Mouse (Mus musculus) hindbrain, embryonic 14.5 days (tissue): ENCODE data around the gene Syn3. TPM values are rescaled to one million over a fixed set of nuclear protein-coding genes. Genes with fewer than 3 reads are reported as not detected.

Experiments
- ATAC-seq: fragments of 200-750 bp; cut with Nextera tagmentation; 2 replicates; pipeline ENCODE4 v1.8.0; 2017; ENCODE audit warnings: moderate number of reproducible peaks, mild to moderate bottlenecking, moderate TSS enrichment, moderate library complexity; ENCODE audit not compliant: low FRiP score
- DNase-seq: peaks from one replicate; pipeline ENCODE4 v3.0.0-alpha.2; 2015; ENCODE audit warnings: low spot score
- H3K27ac ChIP-seq: fragments of 300-500 bp; sonication (generic); 2 replicates; pipeline ENCODE4 v1.5.1; 2014; ENCODE audit warnings: mild to moderate bottlenecking, moderate library complexity
- H3K27me3 ChIP-seq: fragments of 300-500 bp; sonication (generic); 2 replicates; pipeline ENCODE4 v1.6.1; 2014; ENCODE audit warnings: mild to moderate bottlenecking, low read length, mixed read lengths; ENCODE audit not compliant: control insufficient read depth, insufficient read depth
- H3K36me3 ChIP-seq: fragments of 300-500 bp; sonication (generic); replicated peaks from 2 replicates; pipeline ENCODE4 v1.6.1; 2014; ENCODE audit not compliant: control insufficient read depth, insufficient read depth
- H3K4me1 ChIP-seq: fragments of 300-500 bp; sonication (generic); replicated peaks from 2 replicates; pipeline ENCODE4 v1.6.1; 2014; ENCODE audit warnings: antibody characterized with exemption, low read length, mixed read lengths; ENCODE audit not compliant: control insufficient read depth, insufficient read depth
- H3K4me2 ChIP-seq: fragments of 300-500 bp; sonication (generic); replicated peaks from 2 replicates; pipeline ENCODE4 v1.6.1; 2014; ENCODE audit warnings: mild to moderate bottlenecking, moderate library complexity
- H3K4me3 ChIP-seq: fragments of 300-500 bp; sonication (generic); replicated peaks from 2 replicates; pipeline ENCODE4 v1.5.1; 2014; ENCODE audit warnings: mild to moderate bottlenecking, low read length
- H3K9ac ChIP-seq: fragments of 300-500 bp; sonication (generic); 2 replicates; pipeline ENCODE4 v1.6.1; 2014
- H3K9me3 ChIP-seq: fragments of 300-500 bp; sonication (generic); 2 replicates; pipeline ENCODE4 v1.6.1; 2016; ENCODE audit warnings: low read length; ENCODE audit not compliant: control insufficient read depth
- WGBS: fragments of 180-500 bp; shearing (Covaris S2); extraction: QIAGEN DNeasy Blood & Tissue Kit; methylation state at CpG from one replicate; pipeline ENCODE4 v1.1.7; 2014; 5-methylcytosine and 5-hydroxymethylcytosine counted together
- polyA plus RNA-seq: library from polyadenylated mRNA; unstranded; fragments of >200 nt; fragmentation: Nextera tagmentation; extraction: Ambion mirVana; gene quantifications from 2 replicates; pipeline ENCODE4 v1.2.1, GENCODE M21; 2014

Gene Syn3
- polyA plus RNA-seq, 1 experiment from 2014 or later = 33.6 TPM

DNA sequence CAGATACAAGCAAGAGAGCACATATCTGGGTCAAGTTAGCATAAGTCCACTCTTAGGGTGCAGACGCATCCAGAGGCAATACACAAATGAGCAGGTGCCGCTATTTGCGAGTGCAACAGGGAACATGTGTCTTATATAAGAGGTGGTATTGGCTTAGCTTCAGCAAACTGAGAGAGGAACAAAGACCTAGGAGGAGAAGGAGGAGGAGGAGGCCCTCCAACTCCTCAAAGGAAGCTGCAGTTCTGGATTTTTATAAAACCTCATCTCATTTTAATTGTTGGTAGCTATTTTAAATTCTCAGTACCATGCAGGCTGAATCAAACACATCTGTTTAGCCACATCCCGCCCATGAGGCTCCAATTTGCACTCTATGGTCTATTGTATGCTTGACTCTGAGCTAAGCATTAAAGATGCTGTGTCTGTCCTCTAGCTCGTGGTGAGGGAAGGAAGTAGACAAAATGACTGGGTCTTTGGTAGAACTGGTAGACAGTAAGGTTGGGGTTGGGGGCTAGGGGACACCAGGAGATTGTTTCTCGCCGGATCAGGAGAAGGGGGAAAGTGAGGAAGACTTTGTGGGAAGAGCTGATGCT lies 219.0 kb downstream of the Syn3 start:
- H3K4me2 ChIP-seq = no peak overlapping the region
- no peaks in the 10 kb centered on the region for H3K27me3 ChIP-seq
- H3K9me3 ChIP-seq = no peaks in the 10 kb centered on the region
- no peak overlapping the region for H3K27ac ChIP-seq
- no peaks in the 10 kb centered on the region for H3K36me3 ChIP-seq
- WGBS = 93% methylated on average over 7 of the region's 7 CpGs
- H3K9ac ChIP-seq = no peak overlapping the region
- no peaks in the 10 kb centered on the region for H3K4me1 ChIP-seq
- DNase-seq (no peak), ATAC-seq (no peak)
- H3K4me3 ChIP-seq = no peak overlapping the region

DNA sequence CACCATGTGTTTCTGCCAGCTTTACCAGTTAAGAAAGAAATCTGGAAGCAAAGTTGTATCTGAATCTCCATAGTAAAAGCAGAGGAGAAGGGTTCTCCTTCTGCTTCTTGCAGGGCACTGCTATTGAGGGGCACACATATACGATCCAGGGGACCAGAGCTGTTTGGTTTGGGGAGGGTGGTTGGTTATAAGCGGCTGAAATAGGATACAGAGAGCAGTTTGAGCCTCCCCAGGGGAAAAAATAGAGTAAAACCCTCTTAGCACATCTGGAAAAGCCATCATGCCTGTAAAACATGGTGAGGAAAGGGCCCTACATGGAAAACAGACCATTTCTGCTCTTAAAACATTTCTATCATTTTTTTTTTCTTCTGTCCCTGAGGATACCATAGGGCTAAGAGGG lies 220.2 kb downstream of the Syn3 start:
- Histone ChIP-seq H3K27me3 (no peaks in the 10 kb centered on the region), H3K36me3 (no peaks in the 10 kb centered on the region), H3K4me2 (no peak overlapping the region), H3K4me3 (no peak overlapping the region), H3K27ac (no peak overlapping the region), H3K9me3 (no peaks in the 10 kb centered on the region), H3K4me1 (no peaks in the 10 kb centered on the region), H3K9ac (no peak overlapping the region)
- WGBS = 82% methylated on average over 2 of the region's 2 CpGs
- no peak for ATAC-seq
- no peak for DNase-seq

DNA sequence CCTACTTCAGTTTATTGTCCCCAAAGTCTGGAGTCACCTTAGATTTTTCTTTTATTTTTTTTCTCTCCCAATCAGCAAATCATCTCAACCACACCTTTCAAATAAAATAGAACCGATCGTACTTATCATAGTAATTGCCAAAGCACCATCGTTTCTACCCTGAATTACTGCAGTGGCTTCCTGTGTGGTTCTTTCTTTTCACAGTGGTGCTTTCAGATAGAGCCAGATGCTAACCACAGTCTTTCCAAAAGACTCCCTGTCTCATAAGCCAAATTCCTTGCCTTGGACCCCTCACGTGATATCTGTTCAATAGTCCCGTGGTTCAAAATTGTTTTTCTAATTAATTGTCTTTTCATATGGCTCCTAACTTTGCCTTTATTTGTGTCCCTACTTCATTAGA lies 221.4 kb downstream of the Syn3 start:
- no peak overlapping the region for H3K4me2 ChIP-seq
- no peak for ATAC-seq

DNA sequence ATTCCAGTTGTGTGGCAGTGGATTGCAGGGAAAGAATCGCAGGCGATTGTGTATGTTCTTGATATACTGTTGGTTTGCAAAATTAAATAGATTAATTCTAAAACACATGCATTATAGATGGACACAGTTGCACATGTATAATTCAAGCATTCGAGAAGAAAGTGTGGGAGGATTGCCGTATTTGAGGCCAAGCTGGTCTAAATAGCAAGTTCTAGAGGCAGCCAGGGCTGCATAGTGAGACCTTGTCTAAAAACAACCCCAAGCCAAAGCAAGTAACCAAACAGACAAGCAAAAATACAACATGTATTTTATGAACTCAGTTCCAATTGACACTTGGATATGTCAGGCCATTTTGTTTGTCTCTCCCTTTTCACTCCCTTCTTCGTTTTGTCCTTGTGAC lies 223.1 kb downstream of the Syn3 start:
- Histone ChIP-seq H3K4me2 (no peak overlapping the region), H3K4me3 (no peak overlapping the region), H3K9me3 (no peaks in the 10 kb centered on the region), H3K27ac (no peak overlapping the region), H3K27me3 (no peaks in the 10 kb centered on the region), H3K4me1 (no peaks in the 10 kb centered on the region), H3K9ac (no peak overlapping the region), H3K36me3 (no peaks in the 10 kb centered on the region)
- DNase-seq (no peak), ATAC-seq (no peak)
- WGBS = 89% methylated on average over 5 of the region's 5 CpGs

More for the DNA sequence above, 221.4 kb downstream of the Syn3 start:
- H3K36me3 ChIP-seq = no peaks in the 10 kb centered on the region
- 90% methylated on average over 5 of the region's 5 CpGs for WGBS
- no peaks in the 10 kb centered on the region for H3K27me3 ChIP-seq
- no peak overlapping the region for H3K9ac ChIP-seq
- no peak for DNase-seq
- H3K27ac ChIP-seq = no peak overlapping the region
- H3K9me3 ChIP-seq = no peaks in the 10 kb centered on the region
- H3K4me3 ChIP-seq = no peak overlapping the region
- no peaks in the 10 kb centered on the region for H3K4me1 ChIP-seq

DNA sequence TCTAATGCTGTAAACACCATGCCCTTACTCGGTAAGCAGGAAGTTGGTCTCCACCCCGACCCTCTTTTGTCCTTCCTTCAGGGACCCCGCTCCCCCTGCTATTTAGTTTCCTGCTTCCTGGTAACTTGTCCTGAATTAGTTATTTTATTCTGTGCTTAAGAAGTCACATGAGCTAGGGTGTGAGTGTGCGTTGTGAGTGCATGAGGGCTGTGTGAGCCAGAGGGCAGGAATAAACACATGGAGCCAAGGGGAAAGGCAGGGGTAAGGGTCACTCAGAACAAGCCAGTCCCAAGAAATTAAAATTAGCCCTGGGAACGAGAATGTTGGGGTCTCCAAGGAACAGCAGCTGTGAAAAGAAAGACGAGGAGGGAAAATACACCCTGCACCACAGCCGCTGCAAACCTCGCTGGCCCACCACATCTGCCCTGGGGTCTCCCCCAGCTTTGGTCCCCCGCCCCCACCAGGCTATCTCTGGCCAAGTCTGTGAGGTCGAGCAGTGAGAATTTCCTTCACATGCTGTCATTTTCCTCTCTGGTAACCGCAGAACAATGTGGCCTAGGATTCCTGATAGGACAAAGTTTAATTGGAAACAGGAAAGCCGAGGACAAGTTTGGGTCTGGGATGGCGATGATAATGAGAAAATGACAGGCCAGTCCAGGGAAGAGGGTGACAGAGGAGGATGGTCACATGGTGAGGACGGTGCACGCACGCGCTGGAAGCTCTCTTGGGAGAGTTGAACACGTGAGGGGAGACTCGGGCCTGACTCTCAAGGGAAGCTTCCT lies 225.1 kb downstream of the Syn3 start:
- Histone ChIP-seq H3K27me3 (no peaks in the 10 kb centered on the region), H3K4me3 (no peak overlapping the region), H3K36me3 (no peaks in the 10 kb centered on the region), H3K27ac (no peak overlapping the region), H3K4me2 (no peak overlapping the region), H3K9me3 (no peaks in the 10 kb centered on the region), H3K9ac (no peak overlapping the region), H3K4me1 (no peaks in the 10 kb centered on the region)
- 71% methylated on average over 19 of the region's 19 CpGs for WGBS
- ATAC-seq (no peak), DNase-seq (no peak)

DNA sequence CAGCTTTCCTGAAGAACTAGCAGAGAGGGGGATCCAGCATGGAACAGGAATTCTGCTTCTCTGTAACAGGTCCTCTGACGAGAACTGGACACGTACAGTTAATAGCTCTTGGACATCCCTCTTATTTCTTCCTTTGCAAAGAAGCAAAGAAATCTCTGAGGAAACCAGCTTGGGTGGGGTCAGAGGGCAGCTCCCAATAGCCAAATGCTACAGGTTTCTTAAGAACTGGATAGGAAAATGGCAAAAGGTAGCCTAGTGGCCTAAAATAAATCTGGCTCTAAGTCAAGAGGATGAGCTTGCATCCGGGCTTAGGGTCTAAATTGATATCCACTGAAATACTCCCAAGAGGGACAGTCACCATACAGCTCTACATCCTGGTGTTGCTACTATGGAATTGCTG lies 225.9 kb downstream of the Syn3 start:
- no peak overlapping the region for H3K4me2 ChIP-seq
- H3K36me3 ChIP-seq = no peaks in the 10 kb centered on the region
- no peak for DNase-seq
- H3K27me3 ChIP-seq = no peaks in the 10 kb centered on the region
- 82% methylated on average over 3 of the region's 3 CpGs for whole genome bisulfite sequencing
- H3K4me3 ChIP-seq = no peak overlapping the region
- no peak overlapping the region for H3K27ac ChIP-seq
- no peaks in the 10 kb centered on the region for H3K4me1 ChIP-seq
- no peaks in the 10 kb centered on the region for H3K9me3 ChIP-seq
- no peak for ATAC-seq
- H3K9ac ChIP-seq = no peak overlapping the region

DNA sequence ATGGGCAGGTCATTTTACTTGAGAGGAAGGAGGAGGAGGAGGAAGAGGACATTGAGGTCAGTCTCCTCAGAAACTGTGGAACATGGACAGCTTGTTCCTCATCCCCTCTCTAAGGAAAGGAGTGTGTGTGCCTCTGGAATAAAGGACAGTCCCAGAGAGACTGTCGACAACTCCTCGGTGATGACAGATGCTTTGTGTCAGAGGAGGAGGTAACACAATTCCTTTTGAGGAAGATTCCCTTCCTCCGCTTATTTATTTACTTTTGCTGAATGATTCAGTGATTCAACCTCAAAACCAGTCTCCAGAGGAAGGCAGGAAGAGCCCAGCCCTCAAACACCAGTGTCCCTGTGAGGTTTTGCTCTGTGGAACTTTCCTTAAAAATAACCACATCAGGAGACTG lies 228.4 kb downstream of the Syn3 start:
- Histone ChIP-seq H3K36me3 (no peaks in the 10 kb centered on the region), H3K27me3 (no peaks in the 10 kb centered on the region), H3K9me3 (no peaks in the 10 kb centered on the region), H3K9ac (no peak overlapping the region), H3K27ac (no peak overlapping the region), H3K4me2 (no peak overlapping the region), H3K4me3 (no peak overlapping the region), H3K4me1 (no peaks in the 10 kb centered on the region)
- 72% methylated on average over 3 of the region's 3 CpGs for WGBS
- no peak for ATAC-seq
- DNase-seq = no peak

DNA sequence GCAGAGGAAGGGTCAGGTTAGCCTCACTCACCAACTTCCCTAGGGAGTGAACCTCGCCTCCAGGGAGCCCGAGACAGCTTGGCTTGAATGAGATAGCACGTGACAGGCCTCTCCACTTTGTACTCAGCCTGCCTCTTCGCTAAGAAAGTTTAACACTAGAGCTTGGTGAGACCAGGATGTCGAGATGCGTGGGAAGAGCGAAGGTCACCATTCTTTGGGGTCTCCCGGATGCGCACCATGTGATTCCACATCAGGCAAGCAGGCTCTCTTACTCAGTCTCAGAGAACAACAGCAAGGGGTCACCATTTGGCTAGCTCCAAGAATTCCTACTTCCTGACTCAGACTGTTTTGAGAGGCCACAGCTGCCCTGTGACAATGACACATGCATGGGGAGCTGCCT lies 234.1 kb downstream of the Syn3 start:
- no peak overlapping the region for H3K4me3 ChIP-seq
- no peak overlapping the region for H3K27ac ChIP-seq
- H3K36me3 ChIP-seq = no peaks in the 10 kb centered on the region
- 0 out of 2 replicates have a peak, but pooled peaks cover 11% of the 10 kb centered on the region for H3K9me3 ChIP-seq
- H3K4me1 ChIP-seq = no peaks in the 10 kb centered on the region
- no peak overlapping the region for H3K9ac ChIP-seq
- H3K27me3 ChIP-seq = no peaks in the 10 kb centered on the region
- no peak overlapping the region for H3K4me2 ChIP-seq
- DNase-seq (no peak), ATAC-seq (no peak)
- WGBS = 86% methylated on average over 9 of the region's 9 CpGs

DNA sequence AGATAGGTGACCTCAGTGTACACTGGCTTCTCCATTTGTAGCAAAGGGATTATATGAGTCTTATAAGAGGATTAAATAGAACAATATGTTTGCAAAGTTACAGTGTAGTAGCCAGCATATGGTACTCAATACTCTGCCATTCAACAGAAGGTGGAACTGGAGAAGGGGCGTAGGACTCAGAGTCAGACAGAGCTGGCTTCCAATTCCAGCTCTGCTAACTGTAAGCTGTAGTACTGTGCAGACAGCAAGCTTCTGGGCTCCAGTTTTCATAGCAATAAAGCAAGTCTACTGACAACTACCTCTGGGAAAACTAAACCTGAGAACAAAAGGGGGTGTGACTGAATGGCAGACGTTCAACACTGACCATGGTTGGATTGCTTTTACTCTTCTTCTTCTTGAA lies 237.0 kb downstream of the Syn3 start:
- no peak overlapping the region for H3K27ac ChIP-seq
- H3K9ac ChIP-seq = no peak overlapping the region
- WGBS = 83% methylated on average over 2 of the region's 2 CpGs
- H3K4me2 ChIP-seq = no peak overlapping the region
- H3K36me3 ChIP-seq = no peaks in the 10 kb centered on the region
- ATAC-seq (no peak), DNase-seq (no peak)
- H3K9me3 ChIP-seq = 0 out of 2 replicates have a peak, but pooled peaks cover 11% of the 10 kb centered on the region
- no peak overlapping the region for H3K4me3 ChIP-seq
- no peaks in the 10 kb centered on the region for H3K27me3 ChIP-seq
- H3K4me1 ChIP-seq = no peaks in the 10 kb centered on the region
